In genomic region chr8:117109801-117110390, GRCm38 (mm10) we compare ENCODE assay signal across 9 mouse cellular contexts. TPM values are rescaled to one million over a fixed set of nuclear protein-coding genes. Genes with fewer than 3 reads are reported as not detected.
DNase-seq lines count a peak whose midpoint lies in the region; ATAC-seq and TF ChIP-seq lines count a peak whose summit lies in the region.
"Had no signal": no experiment of that assay in that cellular context is flagged by ENCODE, and none has a peak within 500 bp of the region (broad histone marks: within the 10 kb centered on the region; RNA-seq: fewer than 3 reads in every experiment).

No protein-coding gene starts in this region.

- peak; percentile 70 for TF ChIP-seq CTCF in gastrocnemius, adult 2 months (IDR thresholded peaks at IDR 0.05)
- TF ChIP-seq CTCF in layer of hippocampus, adult 2 months (conservative IDR thresholded peaks at IDR 0.05), result peak; percentile 84

- WGBS in hindbrain, embryonic 10.5 days, result 52% methylated on average over 16 of the region's 16 CpGs
- WGBS in hindbrain, embryonic 16.5 days, result 58% methylated on average over 16 of the region's 16 CpGs

- no peaks in the 10 kb centered on the region for H3K9me3 ChIP-seq in hindbrain, embryonic 10.5 days
- H3K9me3 ChIP-seq in hindbrain, embryonic 16.5 days (ENCODE audit: control insufficient read depth, low read length), result no peaks in the 10 kb centered on the region

- H3K27me3 ChIP-seq in hindbrain, embryonic 10.5 days (ENCODE audit: insufficient read depth, poor library complexity, severe bottlenecking), result no peaks in the 10 kb centered on the region
- H3K27me3 ChIP-seq in hindbrain, embryonic 16.5 days (replicated peaks; ENCODE audit: control insufficient read depth, insufficient read depth, low read length), result no peaks in the 10 kb centered on the region

- peaks cover 7% of the 10 kb centered on the region; the same call in 1 of the 2 replicates for H3K4me1 ChIP-seq in hindbrain, embryonic 10.5 days (replicated peaks)
- H3K4me1 ChIP-seq in hindbrain, embryonic 16.5 days (ENCODE audit: control insufficient read depth, insufficient read depth, low read depth, low read length), result no peaks in the 10 kb centered on the region

- intact Hi-C loops in gastrocnemius, adult 2 months (cut with DNase I), result loop anchor here (2.0 kb wide), 1 partner anchor 365 kb away; no protein-coding TSS in a partner anchor

- no peak overlapping the region for H3K4me2 ChIP-seq in hindbrain, embryonic 16.5 days (ENCODE audit: low read length)

- H3K9ac ChIP-seq in hindbrain, embryonic 16.5 days (ENCODE audit: low read depth, low read length), result no peak overlapping the region

- H3K4me3 ChIP-seq in hindbrain, embryonic 10.5 days, result no peak overlapping the region
- H3K4me3 ChIP-seq in hindbrain, embryonic 16.5 days (ENCODE audit: low read length), result no peak overlapping the region
- peak overlapping the region; percentile 63 for H3K4me3 ChIP-seq in gastrocnemius, adult 2 months
- H3K4me3 ChIP-seq in layer of hippocampus, adult 2 months, result no peak overlapping the region

- peak; percentile 47 for DNase-seq in hindbrain, embryonic 10.5 days (ENCODE audit: low spot score)
- DNase-seq in adrenal gland, postnatal 4 days (ENCODE audit: low spot score in 2 of 2), result peak; percentile 30 to 51
- peak; percentile 65 for DNase-seq in gastrocnemius, adult 2 months
- peak; percentile 16 to 55 for DNase-seq in layer of hippocampus, adult 2 months (ENCODE audit: low spot score in 2 of 2)
- DNase-seq in thymus, postnatal 14 days, result peak; percentile 68

- H3K27ac ChIP-seq in hindbrain, embryonic 10.5 days, result no peak overlapping the region
- H3K27ac ChIP-seq in hindbrain, embryonic 16.5 days (ENCODE audit: low read depth, low read length), result no peak overlapping the region
- H3K27ac ChIP-seq in gastrocnemius, adult 2 months, result no peak overlapping the region
- no peak overlapping the region for H3K27ac ChIP-seq in layer of hippocampus, adult 2 months

- no peaks in the 10 kb centered on the region for H3K36me3 ChIP-seq in hindbrain, embryonic 10.5 days
- H3K36me3 ChIP-seq in hindbrain, embryonic 16.5 days (ENCODE audit: control insufficient read depth, insufficient read depth, low read length), result no peaks in the 10 kb centered on the region

- ATAC-seq in hindbrain, embryonic 16.5 days, result no peak
- ATAC-seq in CD4-positive, CD25-positive, alpha-beta regulatory T cell, adult 4 months, result peak; percentile 49
- ATAC-seq in megakaryocyte-erythroid progenitor cell, adult 5-6 weeks (replicated peaks; ENCODE audit: low FRiP score, low TSS enrichment, poor library complexity, severe bottlenecking), result 0 out of 2 replicates have a peak, but pooled peaks have one; percentile 50

RNA-seq across cellular contexts. Expression of gene Bco1, which starts 14.2 kb away (rescaled TPM):
- 0.21 and 0.22 TPM in 2 replicates for polyA plus RNA-seq in hindbrain, embryonic 10.5 days (2016; fragmentation: Nextera tagmentation; extraction: Ambion mirVana)
- 0.35 and 0.41 TPM in 2 replicates for polyA plus RNA-seq in hindbrain, embryonic 16.5 days (2015; fragmentation: Nextera tagmentation; extraction: Ambion mirVana)
- not detected for polyA plus RNA-seq in CD4-positive, CD25-positive, alpha-beta regulatory T cell, adult 4 months (2017; shearing (Covaris generic))
- 1 to 10 TPM in 1 of 2 experiments, under 1 TPM in 1; 0.62 to 2.0 TPM for total RNA-seq in adrenal gland, postnatal 4 days (2021)
- not detected for total RNA-seq in gastrocnemius, adult 2 months (2021)
- not detected for total RNA-seq in layer of hippocampus, adult 2 months (2021)
- total RNA-seq in megakaryocyte-erythroid progenitor cell, adult 5-6 weeks (2014; fragmentation: Nextera tagmentation), result 1.8 TPM in 1 of 2 replicates, not detected in the other
- 0.08 and 0.09 TPM in 2 replicates for total RNA-seq in megakaryocyte-erythroid progenitor cell, adult 5-6 weeks (2017)

RNA-seq across cellular contexts. Expression of gene Pkd1l2, which starts 27.6 kb away (rescaled TPM):
- polyA plus RNA-seq in hindbrain, embryonic 10.5 days (2016; fragmentation: Nextera tagmentation; extraction: Ambion mirVana), result 0.24 TPM in 1 of 2 replicates, not detected in the other
- polyA plus RNA-seq in hindbrain, embryonic 16.5 days (2015; fragmentation: Nextera tagmentation; extraction: Ambion mirVana), result 0.05 TPM in 2 replicates
- not detected for polyA plus RNA-seq in CD4-positive, CD25-positive, alpha-beta regulatory T cell, adult 4 months (2017; shearing (Covaris generic))
- 1 to 10 TPM; 1.5 to 3.1 TPM for total RNA-seq in adrenal gland, postnatal 4 days (2021)
- under 1 TPM; 0.06 to 0.13 TPM for total RNA-seq in gastrocnemius, adult 2 months (2021)
- total RNA-seq in layer of hippocampus, adult 2 months (2021), result under 1 TPM in 1 of 2 experiments, not detected in 1; 0.10 TPM
- 0.42 TPM in 1 of 2 replicates, not detected in the other for total RNA-seq in megakaryocyte-erythroid progenitor cell, adult 5-6 weeks (2014; fragmentation: Nextera tagmentation)
- not detected in 2 replicates for total RNA-seq in megakaryocyte-erythroid progenitor cell, adult 5-6 weeks (2017)
- polyA plus RNA-seq: liver, embryonic 16.5 days had no signal

RNA-seq across cellular contexts. Expression of gene Gan, which starts 48.0 kb away (rescaled TPM):
- 2.1 and 2.8 TPM in 2 replicates for polyA plus RNA-seq in hindbrain, embryonic 10.5 days (2016; fragmentation: Nextera tagmentation; extraction: Ambion mirVana)
- polyA plus RNA-seq in hindbrain, embryonic 16.5 days (2015; fragmentation: Nextera tagmentation; extraction: Ambion mirVana), result 2.8 TPM in 2 replicates
- 1 to 10 TPM; 2.0 to 2.1 TPM for polyA plus RNA-seq in CD4-positive, CD25-positive, alpha-beta regulatory T cell, adult 4 months (2017; shearing (Covaris generic))
- total RNA-seq in adrenal gland, postnatal 4 days (2021), result 10 to 100 TPM; 14.9 to 16.4 TPM
- total RNA-seq in gastrocnemius, adult 2 months (2021), result 1 to 10 TPM; 4.8 to 5.9 TPM
- total RNA-seq in layer of hippocampus, adult 2 months (2021), result 10 to 100 TPM; 16.6 to 17.6 TPM
- total RNA-seq in megakaryocyte-erythroid progenitor cell, adult 5-6 weeks (2014; fragmentation: Nextera tagmentation), result 9.9 and 14.3 TPM in 2 replicates
- total RNA-seq in megakaryocyte-erythroid progenitor cell, adult 5-6 weeks (2017), result 4.4 and 6.6 TPM in 2 replicates
